15 mouse cellular contexts compared by ENCODE assay signal in the genomic region with DNA sequence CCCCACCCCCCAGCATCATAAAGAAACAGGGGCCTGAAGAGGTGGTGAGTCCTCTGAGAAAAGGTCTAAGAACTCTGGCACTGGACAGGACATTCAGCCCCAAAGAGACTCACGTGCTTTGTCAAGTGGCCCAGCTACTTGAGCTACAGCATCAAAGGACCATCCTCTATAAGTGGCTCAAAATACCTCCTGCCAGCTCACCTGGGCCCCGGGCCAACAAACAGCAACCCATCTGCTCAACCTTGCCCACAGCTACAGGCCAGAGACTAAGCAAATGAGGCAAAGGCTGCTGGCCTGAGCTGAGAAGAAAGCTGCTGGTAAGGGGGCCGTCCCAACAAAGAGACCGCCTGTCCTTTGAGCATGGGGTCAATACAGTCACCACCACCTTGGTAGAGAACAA. TPM values are rescaled to one million over a fixed set of nuclear protein-coding genes. Genes with fewer than 3 reads are reported as not detected.
DNase-seq lines count a peak whose midpoint lies in the region; ATAC-seq and TF ChIP-seq lines count a peak whose summit lies in the region.
"Had no signal": no experiment of that assay in that cellular context is flagged by ENCODE, and none has a peak within 500 bp of the region (broad histone marks: within the 10 kb centered on the region; RNA-seq: fewer than 3 reads in every experiment).

No protein-coding gene starts in this region.

- no peaks in the 10 kb centered on the region for H3K27me3 ChIP-seq in hindbrain, embryonic 16.5 days (replicated peaks; ENCODE audit: control insufficient read depth, insufficient read depth, low read length)
- H3K27me3 ChIP-seq in hindbrain, embryonic 12.5 days = no peaks in the 10 kb centered on the region
- no peaks in the 10 kb centered on the region for H3K27me3 ChIP-seq in lung, postnatal 0 days (replicated peaks; ENCODE audit: insufficient read depth, low read length)
- H3K27me3 ChIP-seq in kidney, embryonic 16.5 days (ENCODE audit: insufficient read depth, low read length) = no peaks in the 10 kb centered on the region
- no peaks in the 10 kb centered on the region for H3K27me3 ChIP-seq in kidney, adult 2 months (replicated peaks; ENCODE audit: control insufficient read depth, insufficient read depth, low read length)
- H3K27me3 ChIP-seq: limb, embryonic 13.5 days had no signal

- H3K4me1 ChIP-seq in hindbrain, embryonic 16.5 days (ENCODE audit: control insufficient read depth, insufficient read depth, low read depth, low read length) = no peaks in the 10 kb centered on the region
- H3K4me1 ChIP-seq in hindbrain, embryonic 12.5 days = no peaks in the 10 kb centered on the region
- H3K4me1 ChIP-seq in lung, postnatal 0 days (ENCODE audit: insufficient read depth, low read depth, low read length) = no peaks in the 10 kb centered on the region
- H3K4me1 ChIP-seq in kidney, embryonic 16.5 days (ENCODE audit: insufficient read depth, low read length) = no peaks in the 10 kb centered on the region
- H3K4me1 ChIP-seq in kidney, adult 2 months (ENCODE audit: control insufficient read depth, insufficient read depth, low read length) = no peaks in the 10 kb centered on the region
- H3K4me1 ChIP-seq: limb, embryonic 13.5 days had no signal

- no peak overlapping the region for H3K9ac ChIP-seq in hindbrain, embryonic 16.5 days (ENCODE audit: low read depth, low read length)
- H3K9ac ChIP-seq in hindbrain, embryonic 12.5 days = no peak overlapping the region
- H3K9ac ChIP-seq in lung, postnatal 0 days (replicated peaks; ENCODE audit: low read depth) = no peak overlapping the region
- no peak overlapping the region for H3K9ac ChIP-seq in kidney, embryonic 16.5 days (replicated peaks; ENCODE audit: low read length)
- H3K9ac ChIP-seq: limb, embryonic 13.5 days had no signal

- no peaks in the 10 kb centered on the region for H3K36me3 ChIP-seq in hindbrain, embryonic 16.5 days (ENCODE audit: control insufficient read depth, insufficient read depth, low read length)
- no peaks in the 10 kb centered on the region for H3K36me3 ChIP-seq in hindbrain, embryonic 12.5 days
- H3K36me3 ChIP-seq in lung, postnatal 0 days (ENCODE audit: insufficient read depth, low read length) = no peaks in the 10 kb centered on the region
- no peaks in the 10 kb centered on the region for H3K36me3 ChIP-seq in kidney, embryonic 16.5 days (ENCODE audit: insufficient read depth, low read length)
- H3K36me3 ChIP-seq in kidney, adult 2 months (ENCODE audit: control insufficient read depth, insufficient read depth, low read length) = no peaks in the 10 kb centered on the region
- H3K36me3 ChIP-seq: limb, embryonic 13.5 days had no signal

- WGBS in hindbrain, embryonic 16.5 days = 72% methylated on average over 4 of the region's 4 CpGs
- 90% methylated on average over 4 of the region's 4 CpGs for WGBS in hindbrain, embryonic 12.5 days
- WGBS in lung, postnatal 0 days = 55% methylated on average over 4 of the region's 4 CpGs
- WGBS in kidney, embryonic 16.5 days = 85% methylated on average over 4 of the region's 4 CpGs
- WGBS in kidney, adult 2 months = 89% methylated on average over 4 of the region's 4 CpGs

- H3K27ac ChIP-seq in hindbrain, embryonic 16.5 days (ENCODE audit: low read depth, low read length) = no peak overlapping the region
- no peak overlapping the region for H3K27ac ChIP-seq in hindbrain, embryonic 12.5 days
- H3K27ac ChIP-seq in lung, postnatal 0 days (ENCODE audit: low read length) = no peak overlapping the region
- no peak overlapping the region for H3K27ac ChIP-seq in kidney, embryonic 16.5 days (ENCODE audit: low read length)
- no peak overlapping the region for H3K27ac ChIP-seq in kidney, adult 2 months (ENCODE audit: insufficient read depth, low read depth, low read length)
- H3K27ac ChIP-seq: limb, embryonic 13.5 days had no signal

- no peak for TF ChIP-seq POLR2A in kidney, adult 2 months (IDR thresholded peaks at IDR 0.05; ENCODE audit: low read depth, low read length)

- TF ChIP-seq CTCF in lung, postnatal 0 days (IDR thresholded peaks at IDR 0.05) = no peak
- TF ChIP-seq CTCF in kidney, adult 2 months (conservative IDR thresholded peaks at IDR 0.05; ENCODE audit: insufficient read depth, insufficient read length, low read depth, low read length) = no peak

- no peak for TF ChIP-seq EP300 in lung, postnatal 0 days (IDR thresholded peaks at IDR 0.05)

- no peak overlapping the region for H3K4me3 ChIP-seq in hindbrain, embryonic 16.5 days (ENCODE audit: low read length)
- H3K4me3 ChIP-seq in hindbrain, embryonic 12.5 days = no peak overlapping the region
- no peak overlapping the region for H3K4me3 ChIP-seq in lung, postnatal 0 days (ENCODE audit: low read depth, low read length)
- no peak overlapping the region for H3K4me3 ChIP-seq in kidney, embryonic 16.5 days (ENCODE audit: low read length)
- no peak overlapping the region for H3K4me3 ChIP-seq in kidney, adult 2 months (ENCODE audit: insufficient read depth, low read depth, low read length)
- H3K4me3 ChIP-seq: limb, embryonic 13.5 days; myocyte had no signal

- DNase-seq in cerebellum, adult 11 months = peak; percentile 87
- peak; percentile 94 for DNase-seq in cerebellum, postnatal 14 days
- peak; percentile 37 for DNase-seq in lung, postnatal 0 days (ENCODE audit: low spot score)
- no peak for DNase-seq in frontal cortex, postnatal 25 days (ENCODE audit: low spot score in 2 of 2)
- DNase-seq in kidney, adult 2 months = no peak
- DNase-seq: gastrocnemius, postnatal 25 days; kidney, postnatal 10 days; right cerebral cortex, postnatal 4 days; thymus, postnatal 36 days had no signal

- H3K9me3 ChIP-seq in hindbrain, embryonic 16.5 days (ENCODE audit: control insufficient read depth, low read length) = no peaks in the 10 kb centered on the region
- H3K9me3 ChIP-seq in hindbrain, embryonic 12.5 days (replicated peaks) = no peaks in the 10 kb centered on the region
- no peaks in the 10 kb centered on the region for H3K9me3 ChIP-seq in lung, postnatal 0 days (ENCODE audit: low read length)
- no peaks in the 10 kb centered on the region for H3K9me3 ChIP-seq in kidney, embryonic 16.5 days (ENCODE audit: low read length)
- H3K9me3 ChIP-seq: limb, embryonic 13.5 days had no signal

- no peak overlapping the region for H3K4me2 ChIP-seq in hindbrain, embryonic 16.5 days (ENCODE audit: low read length)
- no peak overlapping the region for H3K4me2 ChIP-seq in hindbrain, embryonic 12.5 days (replicated peaks)
- H3K4me2 ChIP-seq in lung, postnatal 0 days (replicated peaks; ENCODE audit: low read depth, low read length) = no peak overlapping the region
- no peak overlapping the region for H3K4me2 ChIP-seq in kidney, embryonic 16.5 days (replicated peaks; ENCODE audit: low read depth, low read length)
- H3K4me2 ChIP-seq: limb, embryonic 13.5 days had no signal

- ATAC-seq in hindbrain, embryonic 16.5 days = peak; percentile 45; the same call in 1 of the 2 replicates
- ATAC-seq in hindbrain, embryonic 12.5 days (ENCODE audit: low FRiP score) = no peak
- ATAC-seq in lung, postnatal 0 days = peak; percentile 48; the same call in 1 of the 2 replicates
- no peak for ATAC-seq in kidney, embryonic 16.5 days (ENCODE audit: low FRiP score, low TSS enrichment)
- ATAC-seq: forebrain, embryonic 16.5 days had no signal

RNA-seq across cellular contexts. Expression of a gene that starts 5.3 kb away (rescaled TPM):
- 2.9 and 3.0 TPM in 2 replicates for polyA plus RNA-seq in hindbrain, embryonic 16.5 days (2015; fragmentation: Nextera tagmentation; extraction: Ambion mirVana)
- polyA plus RNA-seq in hindbrain, embryonic 12.5 days (2016; fragmentation: Nextera tagmentation; extraction: Ambion mirVana) = 0.79 and 1.2 TPM in 2 replicates
- 1.5 and 2.1 TPM in 2 replicates for polyA plus RNA-seq in lung, postnatal 0 days (2015; fragmentation: Nextera tagmentation; extraction: Ambion mirVana)
- 1.5 and 1.6 TPM in 2 replicates for polyA plus RNA-seq in kidney, embryonic 16.5 days (2015; fragmentation: Nextera tagmentation; extraction: Ambion mirVana)
- 2.5 and 2.7 TPM in 2 replicates for polyA plus RNA-seq in kidney, adult 2 months (2012; rRNA removed)

RNA-seq across cellular contexts. Expression of a gene that starts 14.0 kb away (rescaled TPM):
- polyA plus RNA-seq in hindbrain, embryonic 16.5 days (2015; fragmentation: Nextera tagmentation; extraction: Ambion mirVana) = 41.3 and 44.8 TPM in 2 replicates
- polyA plus RNA-seq in hindbrain, embryonic 12.5 days (2016; fragmentation: Nextera tagmentation; extraction: Ambion mirVana) = 28.7 and 38.5 TPM in 2 replicates
- 33.4 and 36.6 TPM in 2 replicates for polyA plus RNA-seq in lung, postnatal 0 days (2015; fragmentation: Nextera tagmentation; extraction: Ambion mirVana)
- polyA plus RNA-seq in kidney, embryonic 16.5 days (2015; fragmentation: Nextera tagmentation; extraction: Ambion mirVana) = 42.0 and 43.5 TPM in 2 replicates
- polyA plus RNA-seq in kidney, adult 2 months (2012; rRNA removed) = 19.8 and 22.9 TPM in 2 replicates

Comparison
In these comparisons a context has a peak if more than half of its experiments do, and no peak if none do; other contexts are left out.
1. ATAC-seq: peak in hindbrain, embryonic 16.5 days (single experiment) and lung, postnatal 0 days (single experiment); none in hindbrain, embryonic 12.5 days (single experiment) and kidney, embryonic 16.5 days (single experiment).
2. DNase-seq: peak in cerebellum, adult 11 months (single experiment), cerebellum, postnatal 14 days (2 of 2) and lung, postnatal 0 days (single experiment); none in frontal cortex, postnatal 25 days (0 of 2) and kidney, adult 2 months (single experiment).